Mouse (Mus musculus): Measurements from ENCODE around the gene Cxadr.
"Not testable (repeated sequence)": the region's sequence is repeated elsewhere in the genome, so short reads cannot be mapped to it uniquely, and the experiment has no call there.

DNA sequence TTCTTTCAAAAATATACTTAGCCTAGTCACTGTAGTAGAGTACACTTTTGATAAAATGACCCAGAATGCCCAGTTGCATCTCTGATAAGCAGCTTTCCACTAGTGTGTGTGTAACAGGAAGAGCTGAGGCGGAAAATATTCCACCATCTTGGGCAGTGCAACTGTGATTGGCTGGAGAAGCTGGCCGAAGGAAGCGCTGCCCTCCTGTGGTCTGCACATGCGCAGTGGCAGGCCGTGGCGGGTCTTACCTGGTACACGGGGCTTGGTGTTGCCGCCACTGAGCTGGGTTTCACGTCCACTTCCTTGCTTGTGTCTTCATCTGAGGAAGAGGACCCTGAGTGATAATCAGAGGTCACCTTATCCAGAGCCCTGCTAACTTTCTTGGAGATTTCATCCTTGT lies 63.3 kb downstream of the Cxadr start:
- not testable (repeated sequence) for TF ChIP-seq CTCF (IDR thresholded peaks at IDR 0.05; ENCODE audit: control insufficient read depth, insufficient read depth, low read length); POLR2A (IDR thresholded peaks at IDR 0.05; ENCODE audit: borderline replicate concordance, control insufficient read depth, low read depth, low read length)
